In genomic region chr5:122243781-122244523, GRCm38 (mm10) we compare ENCODE assay signal across 9 mouse cellular contexts. TPM values are rescaled to one million over a fixed set of nuclear protein-coding genes. Genes with fewer than 3 reads are reported as not detected.
A peak's percentile ranks its signal among the peaks of the same experiment; 100 is the strongest.
DNase-seq lines count a peak whose midpoint lies in the region; TF ChIP-seq lines count a peak whose summit lies in the region.
"Had no signal": no experiment of that assay in that cellular context is flagged by ENCODE, and none has a peak within 500 bp of the region (broad histone marks: within the 10 kb centered on the region; RNA-seq: fewer than 3 reads in every experiment).

No protein-coding gene starts in this region.

- intact Hi-C loops in left cerebral cortex, postnatal 4 days (cut with DNase I) = no loop called here
- intact Hi-C loops in heart, postnatal 10 days (cut with DNase I) = no loop called here

- no peak for TF ChIP-seq POLR2A in brain, embryonic 14.5 days (IDR thresholded peaks at IDR 0.05; ENCODE audit: borderline replicate concordance, extremely low read depth, insufficient read depth, insufficient read length, poor library complexity, severe bottlenecking)

- DNase-seq in layer of hippocampus, adult 9-11 months = peak; percentile 59
- DNase-seq in layer of hippocampus, postnatal 10 days (ENCODE audit: low spot score in 2 of 2) = no peak
- DNase-seq in B cell, adult 2 months = peak; percentile 36 to 50
- DNase-seq in brain, embryonic 14.5 days (ENCODE audit: low read depth) = peak; percentile 87
- peak; percentile 43 for DNase-seq in left cerebral cortex, postnatal 4 days
- no peak for DNase-seq in heart, postnatal 10 days
- no peak for DNase-seq in ovary, adult 18-20 months (ENCODE audit: low spot score)
- DNase-seq: lung, embryonic 14.5 days; thymus, postnatal 14 days had no signal

- TF ChIP-seq CTCF in brain, embryonic 14.5 days (IDR thresholded peaks at IDR 0.05; ENCODE audit: borderline replicate concordance, extremely low read depth, insufficient read depth, insufficient read length) = no peak

RNA-seq across cellular contexts. Expression of gene Tctn1, which starts 20.3 kb away (rescaled TPM):
- total RNA-seq in layer of hippocampus, postnatal 10 days (2021) = 10 to 100 TPM; 15.0 to 17.3 TPM
- 40.2 and 42.3 TPM in 2 replicates for polyA plus RNA-seq in brain, embryonic 14.5 days (2012; rRNA removed)
- 10 to 100 TPM; 16.4 to 17.8 TPM for total RNA-seq in left cerebral cortex, postnatal 4 days (2021)
- 1 to 10 TPM; 5.4 to 5.5 TPM for total RNA-seq in heart, postnatal 10 days (2021)

RNA-seq across cellular contexts. Expression of gene Hvcn1, which starts 37.3 kb away (rescaled TPM):
- 1 to 10 TPM; 2.6 to 2.8 TPM for total RNA-seq in layer of hippocampus, postnatal 10 days (2021)
- polyA plus RNA-seq in brain, embryonic 14.5 days (2012; rRNA removed) = 2.3 and 2.4 TPM in 2 replicates
- total RNA-seq in left cerebral cortex, postnatal 4 days (2021) = 1 to 10 TPM in 1 of 2 experiments, under 1 TPM in 1; 0.84 to 1.2 TPM
- total RNA-seq in heart, postnatal 10 days (2021) = 1 to 10 TPM; 2.2 to 2.3 TPM

RNA-seq across cellular contexts. Expression of gene Pptc7, which starts 40.2 kb away (rescaled TPM):
- 10 to 100 TPM; 26.1 to 27.3 TPM for total RNA-seq in layer of hippocampus, postnatal 10 days (2021)
- polyA plus RNA-seq in brain, embryonic 14.5 days (2012; rRNA removed) = 11.8 and 13.4 TPM in 2 replicates
- total RNA-seq in left cerebral cortex, postnatal 4 days (2021) = 10 to 100 TPM; 17.1 to 18.5 TPM
- 10 to 100 TPM; 63.4 to 83.1 TPM for total RNA-seq in heart, postnatal 10 days (2021)

Comparison
In these comparisons a context has a peak if more than half of its experiments do, and no peak if none do; other contexts are left out.
1. DNase-seq: peak in layer of hippocampus, adult 9-11 months (single experiment), B cell, adult 2 months (2 of 2), brain, embryonic 14.5 days (single experiment) and left cerebral cortex, postnatal 4 days (single experiment); none in layer of hippocampus, postnatal 10 days (0 of 2), heart, postnatal 10 days (0 of 2) and ovary, adult 18-20 months (single experiment).